Mouse (Mus musculus) retina, postnatal 7 days (tissue): ENCODE results near the gene Wfdc1.

ENCODE experiments used
- DNase-seq: peaks from one replicate; pipeline ENCODE4 v3.0.0-alpha.2; 2012; ENCODE audit warnings: low read depth, low spot score

Wfdc1 gene

GRCm38 (mm10) chr8:119638261-119638660 is 27.9 kb upstream of the Wfdc1 start:
- DNase-seq = no peak

- DNase-seq = no peak
These were observed 26.4 kb upstream of the Wfdc1 start for GRCm38 (mm10) chr8:119639798-119640197.

GRCm38 (mm10) chr8:119641058-119641457 is 25.1 kb upstream of the Wfdc1 start:
- no peak for DNase-seq

GRCm38 (mm10) chr8:119642960-119643359 is 23.2 kb upstream of the Wfdc1 start:
- DNase-seq = no peak

DNA sequence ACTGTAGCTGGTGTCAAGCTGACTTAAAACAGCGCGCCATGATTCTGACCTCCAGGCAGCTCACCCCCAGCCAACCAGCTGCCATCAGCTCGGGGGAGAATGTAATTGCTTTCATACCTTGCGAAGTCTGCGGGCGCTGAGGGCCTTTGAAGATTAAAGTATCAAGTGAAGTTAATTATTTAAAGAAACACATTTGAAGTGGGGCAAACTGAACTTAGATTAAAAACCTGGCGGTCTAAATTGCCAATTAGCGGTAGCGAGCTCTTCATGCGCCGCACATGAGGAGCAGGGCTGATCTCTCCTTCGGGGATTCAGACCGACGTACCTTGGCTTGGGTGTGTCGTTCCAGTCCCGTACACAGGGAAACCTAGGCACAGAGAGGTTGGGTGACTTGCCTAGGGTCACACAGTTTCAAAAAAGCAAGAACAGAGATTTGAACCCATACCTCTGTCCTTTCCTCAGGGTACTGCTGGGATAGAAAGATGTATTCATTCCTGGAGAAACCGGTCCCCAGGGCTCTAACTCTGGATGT is 21.7 kb upstream of the Wfdc1 start:
- no peak for DNase-seq

DNA sequence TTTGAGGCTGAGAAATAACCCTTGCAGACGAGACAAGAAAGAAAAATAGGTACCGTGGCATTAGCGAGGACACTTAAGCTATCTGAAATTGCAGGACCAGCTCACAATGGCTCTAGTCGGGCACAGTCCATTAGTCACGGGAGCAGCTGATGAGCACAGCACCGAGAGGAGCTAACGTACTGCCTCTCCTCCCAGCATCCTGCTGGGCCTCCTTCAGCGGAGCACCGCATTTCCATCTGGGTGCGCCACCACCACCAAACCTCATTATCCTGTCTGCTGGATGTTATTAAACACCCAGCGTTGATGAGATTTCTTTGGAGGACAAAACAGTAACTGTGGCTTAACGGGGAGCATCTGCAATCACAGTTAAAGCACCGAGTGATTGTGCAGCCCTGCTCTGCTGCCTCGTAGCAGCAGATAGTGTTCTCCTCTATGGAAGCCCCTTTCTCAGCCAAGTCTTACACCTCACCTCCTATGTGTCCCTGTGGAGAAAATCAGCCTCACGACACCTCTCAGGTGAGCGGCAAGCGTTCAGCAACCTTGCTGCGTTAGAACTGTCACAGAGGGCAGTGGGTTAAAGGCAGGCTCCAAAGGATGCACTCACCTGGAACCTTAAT is 21.1 kb upstream of the Wfdc1 start:
- DNase-seq = no peak

DNA sequence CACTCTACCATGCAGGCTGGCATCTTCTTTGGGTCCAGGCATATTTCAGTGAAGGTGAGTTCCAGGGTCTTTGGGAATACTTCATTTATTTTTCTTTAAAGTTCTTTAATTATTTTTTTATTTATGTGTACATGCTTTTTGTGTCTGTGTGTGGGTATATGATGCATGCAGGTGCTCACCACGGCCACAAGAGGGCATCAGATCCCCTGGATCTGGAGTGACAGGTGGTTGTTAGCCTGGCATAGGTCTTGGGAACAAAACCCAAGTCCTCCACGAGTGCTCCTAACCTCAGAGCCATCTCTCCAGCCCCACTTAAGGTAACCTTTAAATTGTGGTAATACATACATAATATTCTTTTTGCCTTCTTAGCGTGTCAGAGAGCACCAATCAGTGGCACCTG is 20.0 kb upstream of the Wfdc1 start:
- no peak for DNase-seq

- no peak for DNase-seq
These were observed 19.3 kb upstream of the Wfdc1 start for GRCm38 (mm10) chr8:119646846-119647245.

- DNase-seq = no peak
These were observed 14.8 kb upstream of the Wfdc1 start for GRCm38 (mm10) chr8:119651324-119651723.

GRCm38 (mm10) chr8:119656709-119657464 is 9.3 kb upstream of the Wfdc1 start:
- no peak for DNase-seq

GRCm38 (mm10) chr8:119661081-119661480 is 5.1 kb upstream of the Wfdc1 start:
- no peak for DNase-seq

GRCm38 (mm10) chr8:119661892-119662291 is 4.3 kb upstream of the Wfdc1 start:
- DNase-seq = no peak

DNA sequence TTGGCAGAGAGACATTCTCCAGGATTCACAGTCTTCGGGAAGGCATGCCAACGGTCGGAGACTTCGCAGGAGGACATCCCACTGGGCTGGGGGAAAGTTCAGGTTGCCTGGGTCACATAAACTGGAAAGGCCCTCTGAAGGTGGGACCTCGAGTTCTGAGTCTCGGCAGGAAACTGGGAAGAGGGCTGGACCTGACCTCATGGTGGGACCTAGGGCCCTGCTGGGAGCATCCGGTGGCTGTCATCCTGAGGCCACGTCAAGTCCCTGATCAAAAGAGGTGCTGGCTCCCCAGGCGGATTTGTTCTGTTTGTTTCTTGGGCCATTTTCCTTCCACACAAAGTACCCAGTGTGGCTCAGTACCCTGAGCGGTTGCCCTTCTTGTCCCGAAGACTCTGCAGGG is 2.7 kb upstream of the Wfdc1 start:
- DNase-seq = no peak

DNA sequence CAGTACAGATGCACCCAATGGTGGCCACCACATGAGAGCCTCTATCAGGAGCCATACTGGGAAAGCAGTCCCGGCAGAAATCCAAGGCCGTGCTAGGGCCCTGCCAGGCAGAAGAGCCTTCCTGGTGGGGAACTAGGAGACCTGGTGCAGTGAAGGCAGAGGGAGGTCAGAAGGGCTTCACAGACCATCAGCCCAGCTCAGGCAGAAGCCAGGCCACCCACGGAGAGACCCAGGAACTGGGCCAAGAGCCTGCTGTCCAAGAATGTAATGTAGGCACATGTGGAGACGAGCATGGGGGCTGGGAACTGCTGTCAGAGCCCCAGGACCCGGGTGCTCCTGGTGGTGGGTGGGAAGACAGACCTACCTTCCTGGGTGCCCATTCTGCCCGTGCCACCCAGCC is 895 bp upstream of the Wfdc1 start:
- DNase-seq = no peak

GRCm38 (mm10) chr8:119668447-119668846 is 2.3 kb downstream of the Wfdc1 start:
- no peak for DNase-seq

DNA sequence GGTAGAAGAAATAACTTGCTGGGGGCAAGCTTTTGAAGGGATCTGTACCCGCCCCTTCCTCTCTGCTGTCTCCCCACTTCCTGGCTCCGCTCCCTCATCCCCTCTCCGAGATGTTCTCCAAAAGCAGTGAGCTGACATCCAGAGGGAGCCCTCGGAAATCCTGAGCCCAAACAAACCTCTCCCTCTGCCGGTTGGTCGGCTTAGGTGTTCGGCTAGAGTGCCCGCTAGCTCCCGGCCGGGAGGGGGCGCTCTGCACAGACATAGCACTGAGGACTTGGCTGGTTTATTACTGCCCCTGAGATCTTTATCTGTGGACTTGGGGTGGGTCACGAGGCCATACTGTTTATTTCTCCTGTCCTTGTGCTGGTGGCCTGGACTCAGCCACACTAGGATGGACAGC is 3.1 kb downstream of the Wfdc1 start:
- no peak for DNase-seq

DNA sequence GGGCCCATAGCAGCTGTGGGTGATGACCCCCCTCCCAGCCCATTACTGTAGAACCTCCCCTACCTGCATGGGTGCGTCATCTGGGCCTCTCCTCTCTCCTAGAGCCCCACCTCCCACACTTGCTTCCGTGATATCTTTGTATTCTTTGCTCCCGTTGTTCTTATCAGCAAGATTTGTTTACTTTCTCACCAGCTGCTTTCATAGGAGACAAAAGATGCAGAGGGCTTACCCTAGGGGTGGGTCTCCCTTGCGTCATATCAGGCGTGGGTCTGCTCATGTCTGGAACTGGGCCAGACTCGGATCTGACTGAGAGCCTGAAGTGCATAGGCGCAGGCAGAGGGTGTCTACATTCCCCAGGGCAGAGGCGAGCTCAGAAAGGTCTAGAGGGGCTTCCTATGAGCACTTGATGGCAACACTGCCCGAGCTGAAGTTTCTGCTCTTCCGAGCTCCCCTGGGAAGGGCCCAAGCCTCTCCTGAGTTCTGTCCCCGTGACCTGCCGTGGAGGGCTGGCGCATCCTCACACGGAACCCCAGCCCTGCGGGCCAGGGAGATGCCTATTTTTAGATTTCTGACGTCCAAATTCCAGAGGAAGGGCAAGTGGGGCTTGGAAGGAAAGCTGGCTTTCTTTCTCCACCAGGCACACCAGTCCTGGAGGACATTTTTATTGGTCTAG is 4.4 kb downstream of the Wfdc1 start:
- no peak for DNase-seq

DNA sequence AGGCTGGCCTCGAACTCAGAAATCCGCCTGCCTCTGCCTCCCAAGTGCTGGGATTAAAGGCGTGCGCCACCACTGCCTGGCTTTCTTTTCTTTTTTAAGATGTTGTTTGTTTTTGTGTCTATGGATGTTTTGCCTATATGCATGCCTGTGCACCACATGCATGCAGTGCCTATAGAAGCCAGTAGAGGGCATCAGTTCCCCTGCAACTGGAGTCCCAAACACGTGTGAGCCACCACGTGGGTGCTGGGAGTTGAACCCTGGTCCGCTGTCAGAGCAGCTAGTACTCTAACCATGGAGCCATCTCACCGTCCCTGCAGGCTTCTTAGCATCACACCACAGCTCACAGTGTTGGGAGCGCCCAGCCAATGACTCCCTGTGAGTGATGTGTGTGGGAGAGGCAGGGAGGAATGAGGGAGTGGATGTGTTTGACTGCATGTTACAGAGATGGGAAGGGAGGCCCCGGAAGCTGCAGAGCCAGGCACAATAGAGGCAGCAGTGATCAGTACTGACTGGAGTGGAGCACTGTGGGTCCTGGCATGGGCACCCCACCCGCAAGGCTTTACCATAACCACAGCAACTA is 7.9 kb downstream of the Wfdc1 start:
- DNase-seq = no peak

GRCm38 (mm10) chr8:119675457-119675856 is 9.3 kb downstream of the Wfdc1 start:
- DNase-seq = no peak

GRCm38 (mm10) chr8:119676389-119676788 is 10.2 kb downstream of the Wfdc1 start:
- DNase-seq = peak; percentile 88

- DNase-seq = no peak
These were observed 12.1 kb downstream of the Wfdc1 start for GRCm38 (mm10) chr8:119678138-119678843.

- no peak for DNase-seq
These were observed 13.0 kb downstream of the Wfdc1 start for GRCm38 (mm10) chr8:119679184-119679583.
